Mouse (Mus musculus): ENCODE results near the gene AI413582.

- no peak for TF ChIP-seq EP300 (IDR thresholded peaks at IDR 0.05; ENCODE audit: low read depth)
- no peak for TF ChIP-seq CTCF (IDR thresholded peaks at IDR 0.05; ENCODE audit: low read depth)
Observed at GRCm38 (mm10) chr17:27560926-27561480, 4.6 kb downstream of the AI413582 start.

All from heart, postnatal 0 days (tissue).